Mouse (Mus musculus) gastrocnemius, postnatal 4 days (tissue): ENCODE data around the gene Oprd1. TPM values are rescaled to one million over a fixed set of nuclear protein-coding genes. Genes with fewer than 3 reads are reported as not detected.

Source experiments
- DNase-seq, 2 experiments: peaks; one replicate each; pipeline ENCODE4 v3.0.0; 2021 to 2022; ENCODE audit warnings: low spot score in 2 of 2, mixed read lengths in 2 of 2
- total RNA-seq, 2 experiments: library from RNA; stranded (reverse); gene quantifications; 2 replicates each; pipeline ENCODE4 v1.2.3; 2021

Gene Oprd1
- total RNA-seq, 2 experiments from 2014 or later: 0.16 TPM; not detected in 1

GRCm38 (mm10) chr4:132085114-132085513 lies 59.2 kb downstream of the Oprd1 start:
- no peak for DNase-seq

- no peak for DNase-seq
Observed at GRCm38 (mm10) chr4:132080492-132080983, 63.7 kb downstream of the Oprd1 start.

- peak in 1 of 2 experiments; percentile 58 for DNase-seq
Observed at GRCm38 (mm10) chr4:132079555-132080275, 64.6 kb downstream of the Oprd1 start.

GRCm38 (mm10) chr4:132078296-132078714 lies 66.0 kb downstream of the Oprd1 start:
- no peak for DNase-seq

- DNase-seq: no peak
Observed at GRCm38 (mm10) chr4:132077445-132077844, 66.8 kb downstream of the Oprd1 start.

DNA sequence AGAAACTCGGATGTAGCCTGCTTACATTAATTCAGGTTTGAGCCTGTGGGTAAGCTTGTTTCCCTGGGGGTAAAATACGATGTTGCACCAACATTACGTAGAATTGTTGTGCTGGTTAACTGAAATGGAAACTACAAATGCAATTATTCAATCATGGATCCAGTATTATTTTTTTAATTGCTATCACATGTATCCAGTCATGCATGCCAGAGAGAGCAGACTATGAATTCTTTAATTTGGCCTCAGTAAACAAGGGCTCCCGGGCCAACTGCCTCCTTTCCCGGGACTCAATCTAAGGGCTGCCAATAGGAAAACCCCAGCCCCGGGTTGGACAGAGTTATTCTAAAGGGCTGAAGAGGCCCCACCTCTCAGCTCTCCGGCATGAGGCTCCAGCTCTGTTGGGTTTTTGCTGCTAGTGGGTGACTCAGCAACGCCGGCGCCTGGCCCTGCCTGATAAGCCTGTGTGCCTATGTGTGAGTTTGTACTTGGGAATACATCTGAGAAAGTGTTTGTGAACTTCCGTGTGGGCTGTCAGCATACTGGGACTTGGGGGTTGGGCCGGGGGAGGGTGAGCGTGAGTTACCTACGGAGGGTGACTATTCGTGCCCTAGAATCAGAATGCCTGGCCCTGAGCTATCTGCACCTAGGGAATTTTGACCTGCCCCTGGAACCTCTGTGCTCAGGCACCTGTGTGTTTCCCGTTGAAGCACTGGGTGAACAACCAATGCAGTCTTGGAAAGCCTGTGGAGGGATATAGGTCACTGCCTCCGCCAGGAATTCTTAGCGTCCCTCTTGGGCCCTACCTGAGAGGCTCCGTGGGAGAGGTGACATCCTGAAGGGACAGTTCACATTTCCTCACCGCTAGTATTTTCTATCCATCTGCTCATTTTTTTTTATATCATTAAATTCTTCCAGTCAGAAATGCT lies 67.5 kb downstream of the Oprd1 start:
- peak in 1 of 2 experiments; percentile 43 for DNase-seq

DNA sequence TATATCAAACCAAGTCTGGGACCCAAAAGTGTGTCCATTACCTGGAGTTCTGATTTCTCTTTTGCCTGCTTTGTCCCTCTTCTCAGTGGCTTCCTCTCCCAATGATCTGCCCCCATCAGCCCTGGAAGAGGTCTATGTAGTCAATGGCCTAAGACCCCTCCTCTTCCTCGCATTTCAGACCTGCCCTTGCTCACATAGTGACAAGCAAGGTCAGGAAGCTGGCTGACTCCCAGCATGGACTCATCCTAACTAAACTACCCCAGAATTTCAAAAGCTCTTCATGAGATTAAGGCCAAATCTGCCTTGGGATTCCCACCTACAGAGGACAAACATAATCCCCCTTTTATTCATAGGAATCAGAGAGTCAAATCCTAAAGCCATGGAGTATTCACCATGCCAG lies 68.5 kb downstream of the Oprd1 start:
- no peak for DNase-seq

DNA sequence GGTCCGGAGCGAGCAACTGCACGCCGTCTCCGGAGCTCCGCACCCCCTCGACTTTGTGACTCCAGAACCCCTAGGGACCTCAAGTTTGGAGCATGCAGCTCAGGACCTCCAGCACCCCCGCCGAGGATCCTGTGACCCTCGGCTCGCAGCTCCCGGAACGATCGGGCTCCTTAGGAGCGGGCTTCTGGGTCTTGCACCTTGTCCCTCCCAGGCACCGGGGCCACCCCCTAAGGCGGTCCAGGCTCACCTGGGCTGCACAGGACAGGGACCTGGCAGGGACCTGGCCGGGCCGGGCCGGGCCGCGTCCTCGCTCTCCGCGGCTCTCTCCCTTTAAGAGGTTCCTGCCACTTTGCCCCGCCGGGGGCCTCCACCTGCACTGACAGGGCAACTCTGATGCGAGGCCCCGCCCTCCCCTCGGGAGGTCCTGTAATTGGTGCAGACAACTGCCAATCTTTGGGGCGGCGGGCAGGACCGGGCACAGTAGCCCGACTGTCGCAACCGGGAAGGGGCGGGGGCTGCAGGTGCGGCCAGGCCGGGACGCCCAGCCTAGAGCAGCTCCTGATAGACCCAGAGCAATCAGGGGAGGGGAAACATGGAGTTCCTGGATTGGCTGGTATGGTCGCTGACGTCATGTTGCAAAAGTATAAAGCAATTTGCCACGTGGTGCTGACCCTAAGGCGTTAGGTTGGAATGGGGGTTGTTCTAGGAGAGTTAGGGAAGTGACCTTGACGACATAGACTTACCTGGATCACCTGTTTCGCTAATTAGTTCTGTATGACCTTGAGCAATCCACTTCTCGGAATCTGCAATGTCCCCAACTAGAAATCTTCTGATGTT lies 69.1 kb downstream of the Oprd1 start, which contains the start of gene Epb41:
Gene Epb41, minus strand, starts transcription at position 389 of the 837 bp plus-strand sequence.
- peak; percentile 80 to 88 for DNase-seq

DNA sequence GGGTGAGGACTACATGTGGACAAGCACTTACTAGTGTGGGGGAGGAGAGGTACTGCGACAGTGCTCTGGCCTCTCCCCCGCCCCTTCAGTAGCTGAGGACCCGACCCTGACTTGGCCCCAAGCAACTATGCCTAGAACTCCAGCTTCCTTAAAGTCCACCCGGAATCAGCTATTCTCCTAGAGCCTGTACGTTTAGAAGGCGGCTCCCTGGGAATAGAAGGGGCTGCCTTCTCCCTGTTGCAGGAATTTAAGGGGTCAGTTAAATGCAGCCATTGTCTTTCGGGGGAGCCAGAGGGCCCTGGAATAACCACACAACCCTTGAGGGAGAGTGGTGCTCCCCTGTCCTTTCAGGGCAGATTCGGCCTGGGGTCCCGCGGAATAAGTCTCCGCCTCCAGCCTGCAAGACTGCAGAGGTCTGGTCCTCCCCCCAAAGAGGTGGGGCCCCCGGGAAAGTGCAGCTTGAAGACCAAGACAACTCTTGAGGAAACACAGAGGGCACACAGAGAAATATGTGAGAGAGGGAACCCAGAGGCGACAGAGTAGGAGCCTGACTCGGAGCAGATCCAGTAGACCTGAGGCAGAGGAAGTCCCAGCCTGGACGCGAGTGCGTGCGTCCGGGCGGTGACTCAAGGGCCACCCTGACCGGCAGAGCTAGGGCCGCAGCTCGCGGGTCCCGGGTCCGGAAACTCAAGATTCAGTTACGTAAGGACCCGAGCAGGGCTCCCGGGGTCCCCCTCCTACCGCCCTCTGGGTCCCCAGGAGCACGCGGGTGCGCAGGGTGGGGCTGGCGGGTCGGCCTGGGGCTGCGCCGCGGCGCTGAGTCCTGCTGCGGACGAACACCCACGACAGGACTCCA lies 70.0 kb downstream of the Oprd1 start, which contains the start of gene Gm10300:
Gene Gm10300, plus strand, starts transcription at position 621 of the 856 bp plus-strand sequence.
- peak; percentile 25 to 41 for DNase-seq

DNA sequence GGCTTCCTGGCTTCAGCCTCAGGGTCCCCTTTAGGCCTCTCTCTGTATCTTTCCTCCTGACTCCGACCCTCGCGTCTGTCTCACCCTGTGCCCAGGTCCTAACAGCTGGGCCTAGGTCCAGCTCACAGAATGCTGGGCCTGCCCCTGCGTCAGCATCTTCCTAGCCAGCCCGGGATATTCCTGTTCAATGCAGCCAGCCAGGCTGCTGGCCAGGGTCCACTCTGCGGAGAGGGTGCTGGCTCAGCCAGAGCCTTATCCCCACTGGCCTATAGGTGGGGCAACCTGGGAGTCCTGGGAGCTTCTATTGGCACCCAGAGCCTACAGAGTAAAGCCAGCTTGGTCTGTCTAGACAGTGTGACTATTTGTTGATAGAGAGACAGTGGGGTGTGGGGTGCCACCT lies 71.3 kb downstream of the Oprd1 start:
- DNase-seq: no peak

- DNase-seq: no peak
Observed at GRCm38 (mm10) chr4:132072156-132072555, 72.1 kb downstream of the Oprd1 start.

DNA sequence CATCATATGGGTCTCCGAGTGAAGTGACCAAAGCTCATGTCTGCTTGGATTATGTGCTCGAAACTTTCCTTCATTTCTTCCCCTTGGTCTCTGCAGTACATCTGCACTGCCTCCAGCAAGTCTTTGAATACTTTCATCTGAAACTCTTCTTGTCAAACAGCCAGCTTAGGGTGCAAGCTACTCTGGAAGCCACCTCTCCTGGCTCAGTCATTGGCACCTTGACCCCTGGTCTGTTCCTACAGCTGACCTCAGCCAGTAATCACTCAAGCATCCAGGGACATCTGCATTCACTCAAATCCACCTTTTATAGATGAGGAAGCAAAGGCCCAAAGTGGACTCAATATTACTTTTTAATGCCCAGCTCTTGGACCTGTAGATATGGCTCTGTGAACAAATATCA lies 72.6 kb downstream of the Oprd1 start:
- no peak for DNase-seq

- no peak for DNase-seq
Observed at GRCm38 (mm10) chr4:132067938-132068235, 76.4 kb downstream of the Oprd1 start.

DNA sequence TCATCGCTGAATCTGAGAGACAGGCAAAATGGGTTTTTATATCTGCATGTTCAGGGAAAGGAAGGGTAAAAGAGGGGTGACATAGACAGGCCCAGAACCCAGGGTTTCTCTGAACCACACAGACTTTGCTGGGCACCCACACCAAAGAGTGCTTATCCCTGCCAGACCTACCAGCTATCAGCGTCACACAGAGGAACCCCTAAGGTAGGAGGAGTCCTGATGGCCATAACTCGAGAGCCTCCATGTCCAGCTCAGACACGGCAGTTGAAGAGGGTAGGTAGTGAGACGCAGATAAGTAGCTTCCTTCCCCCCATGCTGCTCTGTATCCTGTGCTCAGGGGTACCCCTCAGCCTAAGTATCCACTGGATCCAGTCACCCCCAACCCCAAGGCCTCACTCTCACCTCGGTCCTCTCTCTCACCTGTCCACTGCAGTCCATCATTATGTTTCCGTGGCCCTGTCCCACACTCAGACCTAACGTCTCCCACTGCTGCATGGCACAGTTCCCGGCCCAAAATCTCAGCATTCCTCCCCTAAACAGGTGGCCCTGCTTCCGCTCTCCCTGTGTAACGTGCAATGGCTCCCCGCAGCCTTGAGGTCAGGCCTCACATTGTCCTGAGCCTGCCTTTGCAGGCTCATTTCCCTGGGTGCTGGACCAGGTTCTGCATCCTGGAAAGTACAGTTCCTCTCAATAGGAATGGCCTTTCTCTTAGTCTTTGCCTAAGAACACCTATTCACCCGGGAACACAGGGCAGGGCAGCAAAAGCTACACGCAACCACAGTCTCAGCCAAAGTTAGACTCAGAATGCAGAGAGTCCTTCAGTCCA lies 77.0 kb downstream of the Oprd1 start:
- no peak for DNase-seq

- no peak for DNase-seq
Observed at GRCm38 (mm10) chr4:132066101-132066773, 78.0 kb downstream of the Oprd1 start.

GRCm38 (mm10) chr4:132065578-132065977 lies 78.7 kb downstream of the Oprd1 start:
- no peak for DNase-seq

GRCm38 (mm10) chr4:132064550-132064949 lies 79.7 kb downstream of the Oprd1 start:
- DNase-seq: no peak
